Mouse (Mus musculus) liver, embryonic 11.5 days (tissue): ENCODE data around the gene Fam126b. TPM values are rescaled to one million over a fixed set of nuclear protein-coding genes. Genes with fewer than 3 reads are reported as not detected.

Experiments
- ATAC-seq: fragments of 200-750 bp; cut with Nextera tagmentation; replicated peaks from 2 replicates; pipeline ENCODE4 v1.8.0; 2017; ENCODE audit warnings: moderate number of reproducible peaks, mild to moderate bottlenecking, moderate TSS enrichment, moderate library complexity; ENCODE audit not compliant: low FRiP score
- DNase-seq: peaks from one replicate; pipeline ENCODE4 v3.0.0-alpha.2; 2017; ENCODE audit warnings: low spot score
- H3K27ac ChIP-seq: fragments of 300-500 bp; sonication (generic); 2 replicates; pipeline ENCODE4 v1.5.1; 2014; ENCODE audit warnings: mild to moderate bottlenecking, low read depth, low read length, control low read depth
- H3K27me3 ChIP-seq: fragments of 300-500 bp; sonication (generic); replicated peaks from 2 replicates; pipeline ENCODE4 v1.6.1; 2014; ENCODE audit warnings: low read length, mixed read lengths; ENCODE audit not compliant: control insufficient read depth, insufficient read depth
- H3K36me3 ChIP-seq: fragments of 300-500 bp; sonication (generic); 2 replicates; pipeline ENCODE4 v1.6.1; 2014; ENCODE audit warnings: mild to moderate bottlenecking, low read length, moderate library complexity, mixed read lengths; ENCODE audit not compliant: control insufficient read depth, insufficient read depth
- H3K4me1 ChIP-seq: fragments of 300-500 bp; sonication (generic); replicated peaks from 2 replicates; pipeline ENCODE4 v1.6.1; 2014; ENCODE audit warnings: low read length, mixed read lengths; ENCODE audit not compliant: control insufficient read depth, insufficient read depth
- H3K4me2 ChIP-seq: fragments of 300-500 bp; sonication (generic); 2 replicates; pipeline ENCODE4 v1.6.1; 2014; ENCODE audit warnings: mild to moderate bottlenecking, control low read depth, moderate library complexity
- H3K4me3 ChIP-seq: fragments of 300-500 bp; sonication (generic); 2 replicates; pipeline ENCODE4 v1.5.1; 2014; ENCODE audit warnings: low read depth, low read length, control low read depth
- H3K9ac ChIP-seq: fragments of 300-500 bp; sonication (generic); 2 replicates; pipeline ENCODE4 v1.6.1; 2014; ENCODE audit warnings: low read depth, low read length, control low read depth
- H3K9me3 ChIP-seq: fragments of 300-500 bp; sonication (generic); 2 replicates; pipeline ENCODE4 v1.6.1; 2016; ENCODE audit warnings: low read length, inconsistent platforms, mixed read lengths; ENCODE audit not compliant: control insufficient read depth
- WGBS: fragments of 180-500 bp; shearing (Covaris S2); extraction: QIAGEN DNeasy Blood & Tissue Kit; methylation state at CpG from one replicate; pipeline ENCODE4 v1.1.7; 2014; 5-methylcytosine and 5-hydroxymethylcytosine counted together
- polyA plus RNA-seq: library from polyadenylated mRNA; unstranded; fragments of >200 nt; fragmentation: Nextera tagmentation; extraction: Ambion mirVana; gene quantifications from 2 replicates; pipeline ENCODE4 v1.2.1, GENCODE M21; 2014

The Fam126b gene
- polyA plus RNA-seq, 1 experiment from 2014 or later: 6.5 TPM

GRCm38 (mm10) chr1:58585373-58586170, 551 bp downstream of the Fam126b start:
- peak overlapping the region; percentile 85 for H3K4me3 ChIP-seq
- H3K27ac ChIP-seq: peak overlapping the region; percentile 16; the same call in 1 of the 2 replicates
- no peaks in the 10 kb centered on the region for H3K9me3 ChIP-seq
- H3K27me3 ChIP-seq: no peaks in the 10 kb centered on the region
- H3K4me2 ChIP-seq: peak overlapping the region; percentile 91
- peak overlapping the region; percentile 83 for H3K9ac ChIP-seq
- H3K36me3 ChIP-seq: no peaks in the 10 kb centered on the region
- WGBS: 4% methylated on average over 36 of the region's 36 CpGs
- no peak for DNase-seq
- no peaks in the 10 kb centered on the region; the same call in 1 of the 2 replicates for H3K4me1 ChIP-seq
- peak; percentile 63 for ATAC-seq

- H3K27me3 ChIP-seq: no peaks in the 10 kb centered on the region
- no peaks in the 10 kb centered on the region for H3K36me3 ChIP-seq
- no peaks in the 10 kb centered on the region; the same call in 1 of the 2 replicates for H3K4me1 ChIP-seq
- no peak overlapping the region for H3K9ac ChIP-seq
- no peak for DNase-seq
- H3K4me2 ChIP-seq: no peak overlapping the region
- H3K4me3 ChIP-seq: no peak overlapping the region
- ATAC-seq: no peak
- H3K9me3 ChIP-seq: no peaks in the 10 kb centered on the region
- WGBS: 67% methylated on average over 1 of the region's 1 CpGs
- no peak overlapping the region for H3K27ac ChIP-seq
Observed at GRCm38 (mm10) chr1:58584271-58584670, 1.9 kb downstream of the Fam126b start.

- WGBS: 76% methylated on average over 1 of the region's 1 CpGs
- Histone ChIP-seq H3K9ac (no peak overlapping the region), H3K4me1 (no peaks in the 10 kb centered on the region; the same call in 1 of the 2 replicates), H3K9me3 (no peaks in the 10 kb centered on the region), H3K36me3 (no peaks in the 10 kb centered on the region), H3K4me3 (no peak overlapping the region), H3K27me3 (no peaks in the 10 kb centered on the region), H3K27ac (no peak overlapping the region), H3K4me2 (no peak overlapping the region)
- DNase-seq (no peak), ATAC-seq (no peak)
Observed at GRCm38 (mm10) chr1:58582611-58583010, 3.5 kb downstream of the Fam126b start.

DNA sequence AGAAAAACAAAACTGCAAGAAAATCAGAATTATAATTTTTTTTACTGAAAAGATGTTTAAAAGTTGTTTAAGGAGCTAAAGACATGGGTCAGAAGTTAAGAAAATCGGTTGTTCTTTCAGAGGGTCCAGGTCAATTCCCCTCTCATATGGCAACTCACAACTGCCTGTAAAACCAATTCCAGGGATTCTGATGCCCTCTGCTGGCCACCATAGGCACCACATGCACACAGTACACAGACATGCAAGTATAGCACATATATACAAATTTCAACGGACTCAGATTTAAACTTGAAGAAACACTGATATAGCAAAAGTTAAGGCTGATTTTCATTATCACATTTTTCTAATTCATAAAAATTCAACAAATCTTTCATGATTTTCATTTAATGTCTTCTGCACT, 6.9 kb downstream of the Fam126b start:
- H3K36me3 ChIP-seq: no peaks in the 10 kb centered on the region
- ATAC-seq (no peak), DNase-seq (no peak)
- H3K9ac ChIP-seq: no peak overlapping the region
- H3K4me2 ChIP-seq: no peak overlapping the region
- no peaks in the 10 kb centered on the region for H3K4me1 ChIP-seq
- H3K4me3 ChIP-seq: no peak overlapping the region
- no peaks in the 10 kb centered on the region for H3K27me3 ChIP-seq
- no peak overlapping the region for H3K27ac ChIP-seq
- 77% methylated on average over 2 of the region's 2 CpGs for WGBS
- no peaks in the 10 kb centered on the region for H3K9me3 ChIP-seq

- DNase-seq (no peak), ATAC-seq (no peak)
- no peaks in the 10 kb centered on the region for H3K9me3 ChIP-seq
- H3K4me3 ChIP-seq: no peak overlapping the region
- H3K4me2 ChIP-seq: no peak overlapping the region
- H3K27ac ChIP-seq: no peak overlapping the region
- no peaks in the 10 kb centered on the region for H3K27me3 ChIP-seq
- 46% methylated on average over 4 of the region's 4 CpGs for WGBS
- H3K4me1 ChIP-seq: no peaks in the 10 kb centered on the region
- H3K9ac ChIP-seq: no peak overlapping the region
- H3K36me3 ChIP-seq: no peaks in the 10 kb centered on the region
Observed at GRCm38 (mm10) chr1:58570437-58570836, 15.7 kb downstream of the Fam126b start.

GRCm38 (mm10) chr1:58568456-58569130, 17.5 kb downstream of the Fam126b start:
- no peak overlapping the region for H3K4me2 ChIP-seq
- H3K4me1 ChIP-seq: no peaks in the 10 kb centered on the region
- no peak for DNase-seq
- H3K36me3 ChIP-seq: no peaks in the 10 kb centered on the region
- ATAC-seq: no peak
- no peaks in the 10 kb centered on the region for H3K27me3 ChIP-seq
- no peak overlapping the region for H3K27ac ChIP-seq
- H3K9ac ChIP-seq: no peak overlapping the region
- H3K4me3 ChIP-seq: no peak overlapping the region
- no peaks in the 10 kb centered on the region for H3K9me3 ChIP-seq

- no peak for DNase-seq
- H3K36me3 ChIP-seq: no peaks in the 10 kb centered on the region
- no peak for ATAC-seq
Observed at GRCm38 (mm10) chr1:58566621-58567020, 19.5 kb downstream of the Fam126b start.

GRCm38 (mm10) chr1:58564981-58565380, 21.1 kb downstream of the Fam126b start:
- no peak overlapping the region for H3K9ac ChIP-seq
- WGBS: 96% methylated on average over 5 of the region's 5 CpGs
- DNase-seq: no peak
- H3K4me3 ChIP-seq: no peak overlapping the region
- H3K4me2 ChIP-seq: no peak overlapping the region
- H3K27me3 ChIP-seq: no peaks in the 10 kb centered on the region
- no peak for ATAC-seq
- no peaks in the 10 kb centered on the region for H3K4me1 ChIP-seq
- H3K27ac ChIP-seq: no peak overlapping the region
- peaks cover 2% of the 10 kb centered on the region; the same call in 1 of the 2 replicates for H3K36me3 ChIP-seq
- no peaks in the 10 kb centered on the region for H3K9me3 ChIP-seq

More at GRCm38 (mm10) chr1:58566621-58567020, 19.5 kb downstream of the Fam126b start:
- H3K4me2 ChIP-seq: no peak overlapping the region
- no peaks in the 10 kb centered on the region for H3K9me3 ChIP-seq
- H3K4me3 ChIP-seq: no peak overlapping the region
- no peak overlapping the region for H3K27ac ChIP-seq
- H3K9ac ChIP-seq: no peak overlapping the region
- H3K4me1 ChIP-seq: no peaks in the 10 kb centered on the region
- H3K27me3 ChIP-seq: no peaks in the 10 kb centered on the region
